Mouse (Mus musculus) heart, embryonic 10.5 days (tissue): ENCODE results near the gene Bbx. TPM values are rescaled to one million over a fixed set of nuclear protein-coding genes. Genes with fewer than 3 reads are reported as not detected.

Experiments
- DNase-seq: peaks from one replicate; pipeline ENCODE4 v3.0.0-alpha.2; 2017; ENCODE audit warnings: low spot score
- H3K27ac ChIP-seq: fragments of 300-500 bp; sonication (generic); 2 replicates; pipeline ENCODE4 v1.5.1; 2016; ENCODE audit warnings: mild to moderate bottlenecking
- H3K27me3 ChIP-seq: fragments of 300-500 bp; sonication (generic); 2 replicates; pipeline ENCODE4 v1.6.1; 2016; ENCODE audit warnings: mild to moderate bottlenecking; ENCODE audit not compliant: poor library complexity, insufficient read depth, severe bottlenecking
- H3K36me3 ChIP-seq: fragments of 300-500 bp; sonication (generic); 2 replicates; pipeline ENCODE4 v1.6.1; 2016; ENCODE audit warnings: mild to moderate bottlenecking, moderate library complexity
- H3K4me1 ChIP-seq: fragments of 300-500 bp; sonication (generic); 2 replicates; pipeline ENCODE4 v1.6.1; 2016; ENCODE audit warnings: mild to moderate bottlenecking
- H3K4me3 ChIP-seq: fragments of 300-500 bp; sonication (generic); 2 replicates; pipeline ENCODE4 v1.5.1; 2016; ENCODE audit warnings: mild to moderate bottlenecking, moderate library complexity
- H3K9me3 ChIP-seq: fragments of 300-500 bp; sonication (generic); 2 replicates; pipeline ENCODE4 v1.6.1; 2016; ENCODE audit warnings: mild to moderate bottlenecking, moderate library complexity
- WGBS: fragments of 180-500 bp; shearing (Covaris S2); methylation state at CpG from one replicate; pipeline ENCODE4 v1.1.7; 2016; 5-methylcytosine and 5-hydroxymethylcytosine counted together
- polyA plus RNA-seq: library from polyadenylated mRNA; unstranded; fragments of >200 nt; fragmentation: Nextera tagmentation; extraction: Ambion mirVana; gene quantifications from 2 replicates; pipeline ENCODE4 v1.2.1, GENCODE M21; 2016

Bbx gene
- polyA plus RNA-seq, 1 experiment from 2014 or later, result 50.2 TPM

DNA sequence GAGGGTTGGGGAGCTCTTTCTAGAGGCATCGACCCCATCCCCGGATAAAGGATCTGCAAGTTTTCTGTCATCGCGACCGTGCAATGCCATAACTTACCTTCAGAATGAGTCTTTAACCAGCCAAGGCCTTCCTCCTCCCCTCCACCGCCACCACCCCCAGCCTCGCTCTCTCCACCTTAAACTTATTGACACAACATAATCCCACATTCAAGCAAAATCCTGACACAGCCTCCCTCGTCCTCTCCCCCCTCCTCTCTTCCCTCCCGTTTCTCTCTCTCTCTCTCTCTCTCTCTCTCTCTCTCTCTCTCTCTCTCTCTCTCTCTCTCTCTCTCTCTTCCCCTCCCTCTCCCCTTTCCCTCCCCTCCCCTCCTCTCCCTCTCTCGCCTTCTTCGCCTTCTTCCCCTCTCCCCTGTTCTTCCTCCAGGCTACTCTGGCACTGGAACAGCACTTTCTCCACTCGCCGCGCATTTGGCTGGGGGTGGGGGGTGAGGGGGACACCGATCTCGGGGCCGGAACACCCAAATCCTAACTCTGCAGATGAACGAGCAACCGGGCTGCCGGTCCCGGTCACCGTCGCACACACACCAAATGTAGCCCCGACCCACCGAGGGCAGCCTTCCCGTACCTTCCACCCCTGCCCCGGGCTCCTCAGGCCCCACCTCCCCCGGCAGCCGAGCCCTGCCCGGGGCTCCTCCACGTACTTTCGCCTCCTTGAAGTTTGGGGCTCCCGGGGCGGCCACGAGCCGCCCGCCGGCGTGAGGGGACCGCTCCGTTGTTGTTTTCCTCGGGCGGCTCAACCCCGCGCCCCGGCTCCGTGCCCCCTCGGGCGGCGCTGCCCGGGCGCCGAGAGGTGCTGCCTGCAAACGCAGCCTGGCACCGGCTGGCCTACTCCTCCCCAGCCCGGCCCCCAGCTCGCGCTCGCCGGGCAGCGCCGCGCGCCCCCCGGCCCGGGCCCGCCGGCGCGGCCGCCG, 894 bp downstream of the Bbx start:
- DNase-seq, result peak; percentile 86
- 1% methylated on average over 71 of the region's 72 CpGs for WGBS
- Histone ChIP-seq H3K4me1 (0 out of 2 replicates have a peak, but pooled peaks cover 6% of the 10 kb centered on the region), H3K27me3 (no peaks in the 10 kb centered on the region), H3K27ac (peak overlapping the region; percentile 98), H3K9me3 (no peaks in the 10 kb centered on the region), H3K36me3 (no peaks in the 10 kb centered on the region), H3K4me3 (peak overlapping the region; percentile 97)

DNA sequence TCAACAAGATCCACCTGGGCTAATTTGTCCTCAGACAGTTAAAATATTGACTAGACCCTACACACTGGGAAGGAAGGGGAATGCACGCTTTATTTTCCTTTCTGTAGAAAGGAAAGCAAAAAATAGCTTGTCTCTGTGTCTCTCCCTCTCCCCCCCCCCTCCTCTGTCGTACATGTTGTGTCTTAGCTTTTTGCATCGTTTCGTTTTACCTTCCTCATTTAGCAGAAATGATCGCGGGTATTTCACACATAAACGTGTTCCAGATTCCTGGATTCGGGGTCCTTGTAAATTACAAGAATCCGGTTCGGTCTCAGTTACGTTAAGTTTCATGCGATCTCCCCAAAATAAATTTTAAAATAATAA, 1.7 kb downstream of the Bbx start:
- H3K27ac ChIP-seq, result peak overlapping the region; percentile 98
- DNase-seq, result no peak
- 0% methylated on average over 12 of the region's 12 CpGs for WGBS

DNA sequence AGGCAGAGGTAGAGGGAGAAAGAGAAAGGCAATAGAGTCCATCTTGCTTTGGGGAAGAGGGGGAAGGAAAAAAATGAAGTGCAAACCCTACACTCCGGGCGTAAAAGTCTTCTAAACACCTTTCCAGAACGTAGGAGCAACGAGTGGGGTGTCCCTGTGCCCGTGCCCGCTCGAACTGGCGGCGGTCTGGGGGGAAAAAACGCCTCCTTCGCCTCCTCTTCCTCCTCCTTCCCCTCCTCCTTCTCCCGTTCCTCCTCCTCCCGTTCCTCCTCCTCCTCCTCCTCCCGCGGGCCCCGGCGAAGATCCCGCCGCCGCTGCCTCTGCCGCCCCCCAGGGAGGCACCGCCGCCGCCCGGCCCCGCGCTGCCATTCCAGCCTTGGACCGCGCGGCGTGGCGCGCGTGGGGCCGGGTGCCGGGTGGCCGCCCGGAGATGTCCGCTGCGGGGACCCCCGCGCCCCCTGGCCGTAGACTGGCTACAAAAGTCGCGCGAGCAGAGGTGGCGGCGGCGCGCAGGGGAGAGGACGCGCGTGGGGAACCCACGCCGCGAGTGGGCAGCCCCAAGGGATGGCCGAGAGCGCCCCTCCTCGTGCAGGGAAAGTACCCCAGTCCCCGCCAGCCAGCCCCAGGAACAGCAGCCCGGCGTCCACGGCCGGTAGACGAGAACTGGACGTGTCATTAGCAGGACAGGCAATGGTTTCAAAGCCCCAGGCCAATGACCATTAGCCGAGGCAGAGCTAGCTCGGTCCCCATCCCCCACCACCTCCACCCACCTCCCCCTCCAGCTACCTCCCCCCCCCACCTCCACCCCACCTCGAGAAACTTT, 2.3 kb downstream of the Bbx start:
- peak; percentile 82 for DNase-seq
- Histone ChIP-seq H3K9me3 (no peaks in the 10 kb centered on the region), H3K4me1 (0 out of 2 replicates have a peak, but pooled peaks cover 6% of the 10 kb centered on the region), H3K27ac (peak overlapping the region; percentile 98), H3K36me3 (peaks cover 4% of the 10 kb centered on the region; the same call in 1 of the 2 replicates), H3K4me3 (peak overlapping the region; percentile 97), H3K27me3 (no peaks in the 10 kb centered on the region)
- WGBS, result under 1% methylated on average over 66 of the region's 69 CpGs

More for the DNA sequence above, 1.7 kb downstream of the Bbx start:
- H3K9me3 ChIP-seq, result no peaks in the 10 kb centered on the region
- H3K4me1 ChIP-seq, result 0 out of 2 replicates have a peak, but pooled peaks cover 6% of the 10 kb centered on the region
- no peaks in the 10 kb centered on the region for H3K27me3 ChIP-seq
- peak overlapping the region; percentile 97 for H3K4me3 ChIP-seq
- no peaks in the 10 kb centered on the region for H3K36me3 ChIP-seq

DNA sequence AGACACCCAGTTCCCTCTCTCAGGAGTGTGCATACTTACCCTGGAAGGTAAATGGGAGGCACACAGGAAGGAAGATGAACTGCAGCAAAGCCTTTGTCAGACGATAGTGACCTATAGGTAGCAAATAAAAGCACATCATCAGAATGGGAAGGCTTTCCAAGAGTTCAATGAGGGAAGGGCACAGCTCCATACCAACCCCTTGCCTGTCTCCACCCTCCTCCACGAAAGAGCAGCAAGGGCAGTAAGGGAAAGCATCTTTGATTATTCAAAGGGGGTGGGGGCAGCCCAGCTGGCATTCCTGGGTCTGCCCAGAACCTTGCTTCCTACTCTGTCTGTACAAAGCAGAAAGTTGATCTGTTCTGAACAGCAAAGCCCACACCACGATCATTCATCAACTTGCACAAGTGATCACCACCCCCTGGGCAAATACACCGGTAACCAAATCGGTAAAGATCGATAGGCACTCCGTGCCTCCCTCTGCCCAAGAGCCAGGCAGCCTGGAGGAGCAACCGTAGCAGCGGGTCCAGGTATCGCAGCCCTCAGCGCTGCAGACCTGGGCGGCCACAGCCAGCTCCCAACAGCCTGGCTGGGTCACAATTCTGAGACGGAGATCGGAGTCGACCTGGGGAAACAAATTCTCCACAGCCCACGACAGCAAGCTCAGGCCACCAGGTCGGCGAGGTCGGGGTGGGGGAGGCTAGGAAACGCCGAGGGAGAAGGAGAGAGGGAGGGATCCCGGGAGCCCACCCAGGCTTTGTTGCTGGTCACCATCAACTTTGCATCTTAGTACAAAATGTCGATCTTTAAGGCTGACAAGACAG, 3.1 kb downstream of the Bbx start:
- DNase-seq, result peak; percentile 74
- peaks cover 4% of the 10 kb centered on the region; the same call in 1 of the 2 replicates for H3K36me3 ChIP-seq
- no peaks in the 10 kb centered on the region for H3K27me3 ChIP-seq
- WGBS, result 3% methylated on average over 23 of the region's 23 CpGs
- H3K4me3 ChIP-seq, result peak overlapping the region; percentile 97
- peak overlapping the region; percentile 98 for H3K27ac ChIP-seq
- 0 out of 2 replicates have a peak, but pooled peaks cover 6% of the 10 kb centered on the region for H3K4me1 ChIP-seq
- no peaks in the 10 kb centered on the region for H3K9me3 ChIP-seq

DNA sequence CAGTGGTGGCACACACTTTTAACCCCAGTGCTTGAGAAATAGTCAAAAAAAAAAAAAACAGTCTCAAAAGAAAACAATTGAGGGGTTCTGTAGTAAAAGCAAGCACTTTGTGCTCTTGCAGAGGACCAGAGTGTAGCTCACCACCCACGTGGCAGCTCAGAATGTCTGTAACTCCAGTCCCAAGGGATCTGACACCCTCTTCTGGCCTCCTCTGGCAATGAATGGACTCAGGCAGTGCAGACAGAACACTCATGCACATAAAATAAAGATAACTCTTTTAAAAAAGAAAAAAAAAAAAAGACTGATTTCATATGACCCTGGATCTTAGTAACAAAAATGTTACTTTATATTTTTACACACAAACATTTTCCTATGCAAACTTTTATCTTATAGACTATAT, 12.1 kb downstream of the Bbx start:
- Histone ChIP-seq H3K4me1 (no peaks in the 10 kb centered on the region), H3K36me3 (peaks cover 7% of the 10 kb centered on the region; the same call in 1 of the 2 replicates), H3K27me3 (no peaks in the 10 kb centered on the region), H3K9me3 (no peaks in the 10 kb centered on the region), H3K4me3 (no peak overlapping the region), H3K27ac (no peak overlapping the region)
- no peak for DNase-seq
- 28% methylated on average over 1 of the region's 1 CpGs for WGBS

DNA sequence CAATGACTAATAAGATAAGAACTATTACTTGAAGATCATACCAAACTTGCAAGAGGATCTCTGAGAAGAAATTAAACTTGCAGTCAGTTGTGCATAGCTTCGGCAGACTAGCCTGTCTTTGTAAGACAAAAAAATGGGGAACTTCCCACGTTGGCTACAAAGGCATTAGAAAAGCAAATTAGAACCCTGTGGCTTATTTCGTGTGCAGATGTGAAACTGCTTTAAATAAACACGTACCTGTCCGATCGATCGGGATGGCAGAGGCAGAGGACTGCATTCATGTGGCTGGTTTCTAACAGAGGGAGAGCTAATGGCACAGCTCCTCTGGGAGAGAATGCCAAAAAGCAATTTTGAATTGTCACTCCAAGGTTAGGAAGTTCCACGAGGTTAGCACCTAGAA, 16.8 kb downstream of the Bbx start:
- DNase-seq, result no peak
- no peaks in the 10 kb centered on the region for H3K27me3 ChIP-seq
- H3K4me3 ChIP-seq, result no peak overlapping the region
- WGBS, result 83% methylated on average over 8 of the region's 8 CpGs
- H3K4me1 ChIP-seq, result no peaks in the 10 kb centered on the region
- no peak overlapping the region for H3K27ac ChIP-seq
- 0 out of 2 replicates have a peak, but pooled peaks cover 8% of the 10 kb centered on the region for H3K36me3 ChIP-seq
- H3K9me3 ChIP-seq, result no peaks in the 10 kb centered on the region

DNA sequence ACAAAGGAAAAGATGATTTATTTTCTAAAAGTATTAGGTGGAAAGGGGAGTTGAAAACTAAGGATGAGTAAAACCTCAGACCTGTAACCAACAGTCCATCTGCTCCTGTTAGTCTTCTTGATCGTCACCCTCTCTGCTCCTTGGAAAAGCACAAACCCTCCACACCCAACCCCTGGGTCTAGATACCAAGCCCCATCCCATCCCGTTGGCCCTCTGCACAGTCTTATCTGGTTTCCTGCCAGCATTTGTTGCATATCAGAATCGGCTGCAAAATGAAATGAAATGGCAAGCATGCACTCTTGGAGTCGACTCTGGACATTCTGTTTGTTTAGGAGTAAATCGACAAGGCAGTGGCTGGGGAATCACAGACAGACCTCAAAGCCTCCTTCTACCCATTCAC, 29.3 kb downstream of the Bbx start:
- 48% methylated on average over 5 of the region's 5 CpGs for WGBS
- Histone ChIP-seq H3K4me1 (peaks cover 5% of the 10 kb centered on the region; the same call in 1 of the 2 replicates), H3K9me3 (no peaks in the 10 kb centered on the region), H3K27ac (no peak overlapping the region), H3K4me3 (no peak overlapping the region), H3K27me3 (no peaks in the 10 kb centered on the region), H3K36me3 (peaks cover 4% of the 10 kb centered on the region; the same call in 1 of the 2 replicates)
- no peak for DNase-seq

DNA sequence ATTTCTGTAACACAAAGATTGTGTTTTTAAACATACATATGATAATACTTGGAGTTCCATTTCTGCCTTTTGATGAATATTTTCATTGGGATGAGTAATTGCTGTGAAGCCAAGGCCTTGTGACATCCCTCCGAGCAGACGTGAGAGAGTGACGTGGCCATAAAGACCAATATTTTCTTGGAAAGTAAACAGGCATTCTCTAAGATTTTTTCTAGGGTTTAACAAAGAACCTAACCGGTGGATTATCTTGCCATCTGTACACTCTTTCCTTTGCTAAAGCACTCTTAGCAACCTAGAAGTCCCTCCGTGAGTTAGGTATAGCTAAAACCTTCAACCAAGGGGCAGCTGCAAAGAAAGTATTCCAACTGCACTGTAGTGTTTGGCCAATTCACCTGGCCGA, 32.4 kb downstream of the Bbx start:
- Histone ChIP-seq H3K4me3 (no peak overlapping the region), H3K36me3 (peaks cover 4% of the 10 kb centered on the region; the same call in 1 of the 2 replicates), H3K27me3 (no peaks in the 10 kb centered on the region), H3K9me3 (no peaks in the 10 kb centered on the region), H3K4me1 (peaks cover 5% of the 10 kb centered on the region; the same call in 1 of the 2 replicates), H3K27ac (0 out of 2 replicates have a peak overlapping the region, but pooled peaks have one; percentile 62)
- no peak for DNase-seq
- 78% methylated on average over 6 of the region's 6 CpGs for WGBS

DNA sequence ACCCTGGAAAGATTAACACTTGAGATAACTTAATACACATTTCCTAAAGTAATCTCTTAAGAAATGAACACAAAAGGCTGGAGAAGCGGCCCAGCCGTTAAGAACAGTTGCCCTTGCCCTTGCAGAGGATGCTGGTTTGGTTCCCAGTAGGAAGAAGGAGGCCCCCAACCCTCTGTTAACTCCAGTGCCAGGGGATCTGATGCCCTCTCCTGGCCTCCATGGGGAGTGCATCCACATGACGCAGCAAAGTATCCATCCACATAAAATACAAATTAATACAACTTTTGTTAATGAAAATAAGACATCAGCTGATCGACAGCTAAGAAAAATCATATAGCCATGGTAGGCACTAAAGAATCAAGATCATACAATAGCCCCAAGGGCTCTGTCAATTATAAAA, 33.6 kb downstream of the Bbx start:
- Histone ChIP-seq H3K4me3 (no peak overlapping the region), H3K36me3 (peaks cover 4% of the 10 kb centered on the region; the same call in 1 of the 2 replicates), H3K27ac (no peak overlapping the region), H3K9me3 (no peaks in the 10 kb centered on the region), H3K27me3 (no peaks in the 10 kb centered on the region), H3K4me1 (peaks cover 5% of the 10 kb centered on the region; the same call in 1 of the 2 replicates)
- DNase-seq, result no peak
- 82% methylated on average over 4 of the region's 4 CpGs for whole genome bisulfite sequencing

DNA sequence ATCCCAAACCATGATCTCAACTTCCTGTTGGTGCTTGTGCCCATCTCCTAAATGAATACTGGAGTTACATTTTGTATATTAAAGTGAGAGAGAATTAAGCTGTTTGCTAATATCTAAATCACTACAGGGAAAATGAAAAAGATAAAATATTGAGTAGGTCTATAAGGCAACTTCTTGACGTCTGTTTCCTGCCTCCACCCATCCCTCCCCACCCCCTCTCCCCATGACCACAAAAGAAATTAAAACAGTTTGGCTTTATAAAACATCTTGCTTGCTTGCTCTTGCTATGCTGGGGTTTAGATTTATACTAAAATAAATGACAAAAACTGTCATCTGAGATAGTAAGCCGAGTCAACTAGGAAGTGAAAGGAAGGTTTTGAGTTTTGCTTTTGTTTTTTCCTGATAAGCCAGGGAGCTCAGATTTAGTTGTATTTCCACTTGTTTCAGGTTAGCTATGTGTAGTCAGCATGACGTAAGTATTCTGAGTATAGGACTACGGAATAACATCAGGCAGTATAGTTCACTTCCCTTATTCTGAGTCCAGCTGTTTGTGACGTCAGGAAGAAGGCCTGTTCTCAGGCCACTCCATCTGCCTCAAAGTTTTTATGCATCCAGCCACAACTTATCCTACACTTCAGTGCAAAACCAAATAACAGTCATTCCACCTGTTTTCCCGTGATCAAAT, 36.1 kb downstream of the Bbx start:
- DNase-seq, result no peak
- WGBS, result 70% methylated on average over 6 of the region's 6 CpGs

DNA sequence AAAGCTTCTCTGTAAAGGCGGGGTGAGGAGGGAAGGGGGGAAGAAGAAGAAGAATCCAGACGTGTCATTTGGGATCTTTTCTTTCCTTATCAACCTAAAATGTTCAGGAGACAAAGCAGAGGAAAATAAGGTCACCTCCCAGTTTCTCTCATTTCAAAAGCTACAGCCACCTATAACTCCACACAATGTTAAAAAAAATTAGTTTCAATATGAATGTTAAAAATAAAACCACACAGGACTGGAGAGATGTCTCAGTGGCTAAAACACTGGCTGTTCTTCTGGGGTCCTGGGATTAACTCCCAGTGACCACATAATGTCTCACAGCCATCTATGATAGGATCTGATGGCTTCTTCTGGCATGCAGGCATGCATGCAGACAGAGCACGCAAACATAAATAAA, 43.7 kb downstream of the Bbx start:
- no peak overlapping the region for H3K4me3 ChIP-seq
- H3K4me1 ChIP-seq, result no peaks in the 10 kb centered on the region
- no peak overlapping the region for H3K27ac ChIP-seq
- H3K36me3 ChIP-seq, result peaks cover 3% of the 10 kb centered on the region; the same call in 1 of the 2 replicates
- no peak for DNase-seq
- WGBS, result 64% methylated on average over 3 of the region's 3 CpGs
- H3K27me3 ChIP-seq, result no peaks in the 10 kb centered on the region
- no peaks in the 10 kb centered on the region for H3K9me3 ChIP-seq

More for the DNA sequence above, 36.1 kb downstream of the Bbx start:
- H3K36me3 ChIP-seq, result peaks cover under 1% of the 10 kb centered on the region; the same call in 1 of the 2 replicates
- H3K4me1 ChIP-seq, result peaks cover 5% of the 10 kb centered on the region; the same call in 1 of the 2 replicates
- no peaks in the 10 kb centered on the region for H3K27me3 ChIP-seq
- no peak overlapping the region for H3K27ac ChIP-seq
- H3K4me3 ChIP-seq, result no peak overlapping the region
- H3K9me3 ChIP-seq, result no peaks in the 10 kb centered on the region
